In the genomic region with DNA sequence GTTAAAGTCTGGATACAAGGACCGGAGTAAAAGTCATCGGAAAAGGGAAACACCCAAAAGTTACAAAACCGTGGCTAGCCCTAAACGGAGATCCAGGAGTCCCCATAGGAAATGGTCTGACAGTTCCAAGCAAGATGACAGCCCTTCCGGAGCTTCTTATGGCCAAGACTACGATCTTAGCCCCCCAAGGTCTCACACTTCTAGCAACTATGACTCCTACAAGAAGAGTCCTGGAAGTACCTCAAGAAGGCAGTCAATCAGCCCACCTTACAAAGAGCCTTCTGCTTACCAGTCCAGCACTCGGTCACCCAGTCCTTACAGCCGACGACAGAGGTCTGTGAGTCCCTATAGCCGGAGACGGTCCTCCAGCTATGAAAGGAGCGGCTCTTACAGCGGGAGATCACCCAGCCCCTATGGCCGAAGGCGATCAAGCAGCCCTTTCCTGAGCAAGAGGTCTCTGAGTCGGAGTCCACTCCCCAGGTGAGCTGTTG, we compare ENCODE assay signal across 8 mouse cellular contexts. TPM values are rescaled to one million over a fixed set of nuclear protein-coding genes. Genes with fewer than 3 reads are reported as not detected.
A peak's percentile ranks its signal among the peaks of the same experiment; 100 is the strongest.
DNase-seq lines count a peak whose midpoint lies in the region; ATAC-seq and TF ChIP-seq lines count a peak whose summit lies in the region.

No protein-coding gene starts in this region.

- no peaks in the 10 kb centered on the region for H3K36me3 ChIP-seq in hindbrain, embryonic 11.5 days (ENCODE audit: control insufficient read depth, insufficient read depth, low read length)
- peaks cover 17% of the 10 kb centered on the region for H3K36me3 ChIP-seq in limb, embryonic 14.5 days (ENCODE audit: control insufficient read depth, insufficient read depth, low read length)
- H3K36me3 ChIP-seq in midbrain, embryonic 16.5 days (ENCODE audit: control insufficient read depth, insufficient read depth, low read length): no peaks in the 10 kb centered on the region

- H3K4me3 ChIP-seq in embryonic fibroblast, embryonic 13.5 days (ENCODE audit: insufficient read depth, low read length): peak overlapping the region; percentile 96
- peak overlapping the region; percentile 97 for H3K4me3 ChIP-seq in hindbrain, embryonic 11.5 days (ENCODE audit: low read depth, low read length)
- H3K4me3 ChIP-seq in limb, embryonic 14.5 days (replicated peaks; ENCODE audit: low read length): peak overlapping the region; percentile 96
- peak overlapping the region; percentile 97 for H3K4me3 ChIP-seq in midbrain, embryonic 16.5 days (ENCODE audit: low read depth, low read length)

- 0% methylated on average over 16 of the region's 16 CpGs for WGBS in hindbrain, embryonic 11.5 days
- WGBS in limb, embryonic 14.5 days: 2% methylated on average over 16 of the region's 16 CpGs
- 0% methylated on average over 16 of the region's 16 CpGs for whole genome bisulfite sequencing in midbrain, embryonic 16.5 days

- no peaks in the 10 kb centered on the region for H3K27me3 ChIP-seq in hindbrain, embryonic 11.5 days (ENCODE audit: control insufficient read depth, insufficient read depth, low read length)
- no peaks in the 10 kb centered on the region for H3K27me3 ChIP-seq in limb, embryonic 14.5 days (ENCODE audit: control insufficient read depth, insufficient read depth, low read length)
- H3K27me3 ChIP-seq in midbrain, embryonic 16.5 days (ENCODE audit: control insufficient read depth, insufficient read depth, low read depth, low read length): no peaks in the 10 kb centered on the region

- peak; percentile 16 for DNase-seq in urinary bladder, postnatal 25 days (ENCODE audit: low spot score)
- no peak for DNase-seq in urinary bladder, postnatal 4 days (ENCODE audit: low spot score in 2 of 2)
- peak; percentile 38 for DNase-seq in hindbrain, embryonic 11.5 days (ENCODE audit: low spot score)
- no peak for DNase-seq in limb, embryonic 14.5 days (ENCODE audit: low spot score)
- peak; percentile 16 for DNase-seq in thymus, postnatal 14 days
- DNase-seq in right cerebral cortex, postnatal 25 days: no peak

- H3K4me2 ChIP-seq in hindbrain, embryonic 11.5 days (replicated peaks; ENCODE audit: low read depth, low read length): peak overlapping the region; percentile 89
- peak overlapping the region; percentile 90 for H3K4me2 ChIP-seq in limb, embryonic 14.5 days (replicated peaks; ENCODE audit: low read depth, low read length, severe bottlenecking)
- peak overlapping the region; percentile 84 for H3K4me2 ChIP-seq in midbrain, embryonic 16.5 days (ENCODE audit: low read length)

- H3K9ac ChIP-seq in hindbrain, embryonic 11.5 days (ENCODE audit: low read depth, low read length): peak overlapping the region; percentile 99
- peak overlapping the region; percentile 100 for H3K9ac ChIP-seq in limb, embryonic 14.5 days (ENCODE audit: low read depth, low read length, severe bottlenecking)
- H3K9ac ChIP-seq in midbrain, embryonic 16.5 days (ENCODE audit: low read depth, low read length): peak overlapping the region; percentile 99

- H3K9me3 ChIP-seq in hindbrain, embryonic 11.5 days (ENCODE audit: control insufficient read depth, low read length): no peaks in the 10 kb centered on the region
- H3K9me3 ChIP-seq in limb, embryonic 14.5 days (ENCODE audit: control insufficient read depth, low read length): no peaks in the 10 kb centered on the region
- H3K9me3 ChIP-seq in midbrain, embryonic 16.5 days (replicated peaks; ENCODE audit: control insufficient read depth, low read length, poor library complexity, severe bottlenecking): no peaks in the 10 kb centered on the region

- TF ChIP-seq CTCF in embryonic fibroblast, embryonic 13.5 days (IDR thresholded peaks at IDR 0.05; ENCODE audit: borderline replicate concordance, insufficient read depth, low read length): no peak

- H3K27ac ChIP-seq in embryonic fibroblast, embryonic 13.5 days (ENCODE audit: insufficient read depth, low read length): no peak overlapping the region
- no peak overlapping the region for H3K27ac ChIP-seq in hindbrain, embryonic 11.5 days (ENCODE audit: low read depth, low read length)
- peak overlapping the region; percentile 100 for H3K27ac ChIP-seq in limb, embryonic 14.5 days (replicated peaks; ENCODE audit: low read depth, low read length)
- no peak overlapping the region for H3K27ac ChIP-seq in midbrain, embryonic 16.5 days (ENCODE audit: low read length)

- H3K4me1 ChIP-seq in embryonic fibroblast, embryonic 13.5 days (ENCODE audit: control insufficient read depth, insufficient read depth, low read length): no peaks in the 10 kb centered on the region; the same call in 1 of the 2 replicates
- no peaks in the 10 kb centered on the region for H3K4me1 ChIP-seq in hindbrain, embryonic 11.5 days (replicated peaks; ENCODE audit: control insufficient read depth, insufficient read depth, low read length)
- H3K4me1 ChIP-seq in limb, embryonic 14.5 days (ENCODE audit: control insufficient read depth, insufficient read depth, low read length): peaks cover 5% of the 10 kb centered on the region; the same call in 1 of the 2 replicates
- H3K4me1 ChIP-seq in midbrain, embryonic 16.5 days (ENCODE audit: control insufficient read depth, insufficient read depth, low read length): peaks cover 28% of the 10 kb centered on the region

- no peak; the same call in none of the 2 replicates for TF ChIP-seq POLR2A in embryonic fibroblast, embryonic 13.5 days (IDR thresholded peaks at IDR 0.05; ENCODE audit: low read depth, low read length)
- no peak for TF ChIP-seq POLR2A in limb, embryonic 14.5 days (IDR thresholded peaks at IDR 0.05; ENCODE audit: borderline replicate concordance, extremely low read depth, insufficient read depth, insufficient read length)

- no peak for ATAC-seq in hindbrain, embryonic 11.5 days (ENCODE audit: low FRiP score)
- ATAC-seq in limb, embryonic 14.5 days (ENCODE audit: low FRiP score, low read depth): no peak
- ATAC-seq in midbrain, embryonic 16.5 days: no peak

RNA-seq across cellular contexts. Expression of gene Cdk12, which starts 1.1 kb away (rescaled TPM):
- polyA plus RNA-seq in embryonic fibroblast, embryonic 13.5 days (2011; ENCODE audit: insufficient read length, low read depth, missing spikeins): 41.8 and 42.0 TPM in 2 replicates
- 12.0 and 16.5 TPM in 2 replicates for polyA plus RNA-seq in hindbrain, embryonic 11.5 days (2014; fragmentation: Nextera tagmentation; extraction: Ambion mirVana)
- 25.7 and 27.0 TPM in 2 replicates for polyA plus RNA-seq in limb, embryonic 14.5 days (2012; rRNA removed)
- 13.6 and 14.5 TPM in 2 replicates for polyA plus RNA-seq in limb, embryonic 14.5 days (2014; fragmentation: Nextera tagmentation; extraction: Ambion mirVana)
- 6.9 and 8.3 TPM in 2 replicates for polyA plus RNA-seq in midbrain, embryonic 16.5 days (2015; fragmentation: Nextera tagmentation; extraction: Ambion mirVana)

RNA-seq across cellular contexts. Expression of gene Med1, which starts 10.9 kb away (rescaled TPM):
- 52.2 and 59.7 TPM in 2 replicates for polyA plus RNA-seq in embryonic fibroblast, embryonic 13.5 days (2011; ENCODE audit: insufficient read length, low read depth, missing spikeins)
- polyA plus RNA-seq in hindbrain, embryonic 11.5 days (2014; fragmentation: Nextera tagmentation; extraction: Ambion mirVana): 81.8 and 82.8 TPM in 2 replicates
- polyA plus RNA-seq in limb, embryonic 14.5 days (2012; rRNA removed): 27.9 and 28.5 TPM in 2 replicates
- polyA plus RNA-seq in limb, embryonic 14.5 days (2014; fragmentation: Nextera tagmentation; extraction: Ambion mirVana): 51.3 and 59.4 TPM in 2 replicates
- 53.0 and 62.5 TPM in 2 replicates for polyA plus RNA-seq in midbrain, embryonic 16.5 days (2015; fragmentation: Nextera tagmentation; extraction: Ambion mirVana)

RNA-seq across cellular contexts. Expression of gene Fbxl20, which starts 53.8 kb away (rescaled TPM):
- 30.3 and 34.0 TPM in 2 replicates for polyA plus RNA-seq in embryonic fibroblast, embryonic 13.5 days (2011; ENCODE audit: insufficient read length, low read depth, missing spikeins)
- 22.3 and 29.6 TPM in 2 replicates for polyA plus RNA-seq in hindbrain, embryonic 11.5 days (2014; fragmentation: Nextera tagmentation; extraction: Ambion mirVana)
- 18.4 and 22.5 TPM in 2 replicates for polyA plus RNA-seq in limb, embryonic 14.5 days (2012; rRNA removed)
- 17.8 and 18.4 TPM in 2 replicates for polyA plus RNA-seq in limb, embryonic 14.5 days (2014; fragmentation: Nextera tagmentation; extraction: Ambion mirVana)
- polyA plus RNA-seq in midbrain, embryonic 16.5 days (2015; fragmentation: Nextera tagmentation; extraction: Ambion mirVana): 25.5 and 30.7 TPM in 2 replicates

Comparison
In these comparisons a context has a peak if more than half of its experiments do, and no peak if none do; other contexts are left out.
1. DNase-seq: peak in urinary bladder, postnatal 25 days (single experiment), hindbrain, embryonic 11.5 days (single experiment) and thymus, postnatal 14 days (single experiment); none in urinary bladder, postnatal 4 days (0 of 2), limb, embryonic 14.5 days (single experiment) and right cerebral cortex, postnatal 25 days (single experiment).
2. Peak in every context shown above with its lines, with median percentiles within 50 percentile points of each other: H3K4me3 ChIP-seq, H3K4me2 ChIP-seq and H3K9ac ChIP-seq.